Mouse (Mus musculus) fibroblast of lung, adult 2 months (primary cell): Measurements from ENCODE around the gene Gm266.
"Not testable (repeated sequence)": the region's sequence is repeated elsewhere in the genome, so short reads cannot be mapped to it uniquely, and the experiment has no call there.

Experiments
- DNase-seq: peaks from one replicate; pipeline ENCODE4 v3.0.0-alpha.2; 2011; ENCODE audit warnings: low read depth

Gene Gm266

DNA sequence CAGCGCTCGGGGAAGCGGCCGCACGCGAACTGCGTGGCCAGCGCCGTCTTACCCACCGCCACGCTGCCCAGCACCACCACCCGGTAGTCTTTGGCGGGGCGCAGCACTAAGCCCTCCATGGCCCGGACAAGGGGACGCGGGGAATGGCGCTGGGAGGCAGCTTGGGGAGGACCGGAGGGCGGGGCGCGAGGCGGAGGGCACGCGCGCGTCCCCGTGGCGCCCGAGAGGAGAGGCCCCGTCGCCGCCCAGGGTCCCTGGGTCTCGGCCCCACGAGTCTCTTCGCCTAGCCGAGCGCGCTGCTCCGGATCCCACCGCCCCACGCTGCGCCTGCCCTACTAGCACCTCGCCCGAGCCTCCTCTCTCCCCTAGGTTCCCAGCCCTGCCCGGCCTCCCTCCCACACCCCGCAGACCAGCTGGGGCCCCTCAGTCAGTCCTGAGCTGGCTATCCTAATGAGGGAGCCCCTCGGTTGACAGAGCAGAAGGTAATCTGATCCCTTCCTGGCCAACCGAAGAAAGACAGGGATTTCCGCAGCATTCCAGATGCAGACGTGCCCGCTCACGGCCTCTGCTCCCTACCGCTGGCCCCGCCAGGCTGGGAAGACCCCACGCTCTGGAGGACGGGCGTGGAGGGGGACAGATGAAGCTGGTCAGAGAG, at the start of gene Gm266:
Gene Gm266, minus strand, starts transcription at position 172 of the 655 bp plus-strand sequence.
- no peak for DNase-seq

DNA sequence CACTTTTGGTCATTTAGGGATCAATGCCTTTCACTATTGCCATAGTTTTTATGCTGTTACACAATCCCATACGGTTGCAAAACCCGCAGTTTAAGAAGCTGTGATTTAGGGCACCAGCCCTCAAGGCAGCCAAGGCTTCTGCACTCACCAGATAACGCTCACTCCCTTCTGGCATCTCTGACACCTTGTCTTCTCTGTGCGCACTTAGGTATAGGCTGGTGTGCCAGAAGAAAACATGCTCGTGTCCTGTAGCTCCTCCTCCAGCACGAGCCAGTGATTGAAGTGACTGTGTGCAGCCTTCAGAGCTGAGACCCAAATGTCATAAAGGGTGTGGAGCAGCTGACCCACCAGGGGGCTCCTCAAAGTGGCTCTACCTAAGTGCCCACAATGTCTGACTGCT, 49.7 kb upstream of the Gm266 start:
- no peak for DNase-seq

DNA sequence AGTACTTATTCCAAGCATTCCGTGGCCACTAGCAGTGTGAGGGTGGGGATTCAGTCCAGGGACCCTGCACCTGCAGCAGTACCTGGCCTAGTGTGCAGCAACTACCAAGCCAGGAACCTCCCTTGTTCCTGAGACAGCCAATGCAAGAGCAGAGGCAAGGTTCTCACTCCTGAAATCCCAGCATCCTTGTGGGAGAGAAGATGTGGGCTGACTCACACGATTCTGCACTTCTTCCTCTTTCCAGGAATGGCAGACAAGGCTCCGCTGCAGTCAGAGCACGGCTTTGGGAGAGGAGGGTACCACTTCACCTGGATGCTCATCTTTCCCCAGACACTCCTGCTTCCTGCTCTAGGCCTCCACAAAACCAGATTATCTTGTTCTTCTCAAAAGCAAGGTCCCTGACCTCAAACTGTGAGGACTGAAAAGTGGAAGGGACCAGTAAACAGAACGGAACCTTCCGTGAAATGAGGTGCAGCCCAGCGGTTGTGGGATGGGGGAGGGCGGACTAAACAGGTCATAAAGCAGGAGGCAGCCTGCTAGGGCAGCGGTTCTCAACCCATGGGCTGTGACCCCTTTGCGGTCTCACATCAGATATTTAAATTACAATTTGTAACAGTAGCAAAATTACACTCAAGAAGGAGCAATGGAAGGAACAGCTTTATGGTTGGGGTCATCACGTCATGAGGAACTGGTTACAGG, 47.6 kb upstream of the Gm266 start:
- DNase-seq, result no peak

DNA sequence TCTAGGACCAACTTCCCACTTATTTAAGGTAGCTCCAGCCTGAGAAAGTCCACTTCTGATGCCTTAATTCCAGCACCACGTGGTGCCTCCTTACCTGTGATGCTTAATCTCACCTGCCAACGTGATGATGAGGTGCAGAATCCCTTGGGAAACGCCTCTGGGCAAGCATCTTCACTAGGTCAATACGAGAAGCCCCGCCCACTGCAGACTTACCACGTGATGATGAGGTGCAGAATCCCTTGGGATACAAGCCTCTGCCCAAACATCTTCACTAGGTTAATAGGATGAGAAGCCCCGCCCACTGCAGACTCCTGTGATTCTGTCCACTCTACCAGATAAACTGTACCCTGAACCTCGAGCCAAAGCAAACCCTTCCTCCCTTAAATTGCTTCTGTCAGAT, 43.6 kb upstream of the Gm266 start:
- DNase-seq, result no peak

DNA sequence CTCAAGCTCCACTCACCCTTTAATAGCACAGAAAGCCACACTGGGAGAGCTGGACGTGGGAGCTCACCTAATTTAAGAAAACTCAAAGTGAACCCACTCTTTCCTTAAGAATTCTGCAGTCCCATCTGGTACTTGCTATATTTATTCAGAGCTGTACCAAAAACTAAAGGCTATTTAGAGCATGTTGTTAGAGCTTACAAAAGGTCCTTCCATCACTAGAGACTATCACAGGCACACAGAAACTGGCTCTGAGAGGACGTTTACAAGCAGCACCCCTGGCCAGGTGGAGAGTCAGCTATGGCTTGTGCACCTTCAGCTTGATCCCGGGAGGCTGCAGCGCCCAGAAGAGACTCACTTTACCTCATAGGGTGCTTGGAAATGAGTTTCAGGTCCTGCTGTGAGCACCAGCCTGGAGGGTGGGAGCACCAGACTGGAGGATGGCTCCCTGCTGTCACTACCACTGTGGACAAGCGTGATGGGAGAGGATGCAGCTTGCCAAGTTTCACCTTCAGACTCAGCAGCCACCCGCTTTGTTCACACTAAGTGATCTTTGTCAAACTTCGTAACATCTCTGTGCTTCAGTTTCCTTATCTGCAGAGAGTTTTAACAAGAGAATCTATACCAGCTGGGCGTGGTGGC, 42.1 kb upstream of the Gm266 start:
- DNase-seq, result no peak

DNA sequence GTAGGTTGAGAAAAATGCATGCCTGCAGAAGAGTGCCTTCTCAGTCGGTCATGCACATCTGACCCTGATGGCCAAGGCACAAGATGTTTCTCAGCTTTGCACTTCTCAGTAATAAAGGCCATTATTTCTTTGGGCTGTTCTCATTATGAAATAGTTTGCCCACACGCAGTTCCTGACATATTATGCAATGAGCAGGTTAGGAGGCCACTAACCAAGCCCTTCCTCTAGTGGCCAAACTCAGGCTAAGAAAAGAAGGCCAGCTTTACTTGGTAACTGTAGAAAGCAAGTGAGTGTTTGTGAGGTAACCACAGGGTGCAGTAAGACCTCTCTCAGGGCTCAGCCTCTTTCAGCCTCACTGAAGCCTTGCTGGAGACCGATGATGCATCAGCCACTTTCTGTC, 39.3 kb upstream of the Gm266 start:
- no peak for DNase-seq

DNA sequence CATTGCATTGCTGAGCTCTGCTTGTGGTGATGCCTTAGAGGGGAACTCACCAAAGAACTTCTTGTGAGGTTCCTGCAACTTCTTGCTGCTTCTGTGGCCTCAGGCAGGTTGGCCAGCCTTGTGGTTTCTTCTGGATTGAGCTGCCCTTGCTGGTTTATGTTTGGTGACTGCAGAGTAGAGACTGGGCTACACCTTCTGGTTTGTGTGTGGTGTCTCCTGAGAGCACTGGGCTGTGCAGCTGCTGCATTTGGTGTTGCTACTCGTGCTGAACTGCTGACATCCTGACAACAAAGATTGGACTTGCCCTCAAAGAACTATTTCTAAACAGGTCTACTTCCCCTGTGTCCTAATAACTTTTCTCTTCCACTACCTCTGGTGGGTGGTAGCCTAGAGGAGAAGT, 38.8 kb upstream of the Gm266 start:
- DNase-seq, result no peak

DNA sequence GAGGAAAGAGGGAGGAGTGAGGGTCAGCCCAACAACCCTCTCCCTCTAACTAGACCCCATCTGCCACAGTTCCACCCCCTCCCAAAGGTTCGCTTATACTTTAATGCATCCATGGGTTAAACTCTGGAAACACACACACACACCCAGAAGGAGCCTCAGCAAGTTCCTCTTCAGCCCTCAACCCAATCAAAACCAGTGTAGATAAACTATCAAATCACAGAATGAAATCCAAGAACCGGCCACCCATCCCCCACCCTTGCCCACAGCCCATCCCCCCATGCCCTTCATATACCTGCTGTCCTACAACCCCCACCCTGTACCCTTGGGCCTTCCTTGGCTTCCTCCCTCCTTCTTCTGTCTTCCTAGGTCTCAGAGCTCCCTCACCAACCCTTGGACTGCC, 35.4 kb upstream of the Gm266 start:
- no peak for DNase-seq

DNA sequence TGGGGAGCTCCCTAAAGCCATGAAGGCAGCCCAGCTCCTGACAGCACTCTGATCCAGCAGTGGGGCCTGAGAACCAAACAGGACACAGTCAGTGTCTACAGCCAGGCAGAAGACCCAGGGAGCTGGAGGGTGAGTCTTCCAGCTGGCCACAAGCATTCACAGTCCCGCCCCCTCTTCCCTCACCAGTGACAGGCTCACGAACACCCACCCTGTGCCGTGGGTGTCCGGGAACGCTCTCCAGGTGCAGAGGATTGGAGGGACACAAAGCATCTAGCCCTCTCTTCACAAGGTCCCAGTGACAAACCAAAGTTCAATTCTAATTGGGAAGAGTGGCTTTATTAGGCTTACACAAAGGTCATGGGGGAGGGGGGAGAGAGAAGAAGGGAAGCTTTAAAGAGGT, 34.2 kb upstream of the Gm266 start:
- DNase-seq, result no peak

DNA sequence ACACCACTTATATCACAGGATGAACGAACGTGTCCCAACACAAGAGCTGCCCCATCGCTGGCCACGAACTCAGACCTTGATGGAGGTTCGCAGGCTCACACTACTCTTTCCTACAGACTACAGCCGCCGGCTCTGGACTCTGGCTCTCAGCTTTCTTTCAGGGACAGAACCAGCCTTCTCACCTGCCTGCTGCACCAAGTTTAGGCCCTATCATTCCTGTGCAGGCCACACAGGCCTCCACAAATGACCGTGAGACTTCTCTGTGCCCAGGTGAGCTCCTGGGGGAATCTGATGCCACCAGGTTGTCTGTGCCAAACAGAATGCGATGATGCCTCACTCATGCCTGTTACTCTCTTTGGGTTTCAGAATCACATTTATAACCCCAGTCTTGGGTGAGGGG, 32.8 kb upstream of the Gm266 start:
- no peak for DNase-seq

DNA sequence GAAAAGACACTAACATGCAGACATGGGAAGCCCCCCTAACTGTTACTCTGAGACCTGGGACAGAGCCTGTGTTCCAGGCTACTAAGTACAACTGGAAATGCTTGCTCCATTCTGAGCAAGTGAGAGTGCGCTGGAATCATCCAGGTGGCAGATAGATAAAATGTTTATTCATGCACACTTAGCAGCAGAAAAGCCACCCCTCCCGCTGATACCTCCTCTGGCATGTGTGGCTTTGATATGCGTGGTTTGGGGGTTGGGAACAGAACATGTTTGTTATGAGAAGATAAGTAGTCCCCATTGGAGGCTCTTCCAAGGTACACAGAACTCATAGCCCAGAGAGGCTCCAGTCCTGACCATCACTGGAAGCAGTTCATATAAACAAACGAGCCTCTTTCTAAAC, 32.3 kb upstream of the Gm266 start:
- no peak for DNase-seq

DNA sequence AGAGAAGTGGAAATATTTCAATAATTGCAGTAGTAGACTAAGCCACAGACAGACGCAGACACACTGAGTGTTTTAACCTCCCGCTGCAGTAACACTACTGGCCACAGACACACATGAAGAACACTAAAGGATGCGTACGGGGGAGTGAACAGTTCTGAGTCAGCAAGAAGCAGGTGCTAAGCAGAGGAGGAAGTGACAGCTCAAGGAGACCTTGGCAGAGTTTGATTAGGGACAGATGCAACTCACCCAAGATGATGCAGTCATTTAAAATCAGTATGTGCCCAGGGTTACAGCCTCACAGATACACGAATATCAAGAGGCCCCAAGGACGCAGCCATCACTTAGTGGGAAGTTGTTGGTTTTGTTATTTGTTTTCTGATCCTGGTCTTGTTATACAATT, 31.2 kb upstream of the Gm266 start:
- no peak for DNase-seq

DNA sequence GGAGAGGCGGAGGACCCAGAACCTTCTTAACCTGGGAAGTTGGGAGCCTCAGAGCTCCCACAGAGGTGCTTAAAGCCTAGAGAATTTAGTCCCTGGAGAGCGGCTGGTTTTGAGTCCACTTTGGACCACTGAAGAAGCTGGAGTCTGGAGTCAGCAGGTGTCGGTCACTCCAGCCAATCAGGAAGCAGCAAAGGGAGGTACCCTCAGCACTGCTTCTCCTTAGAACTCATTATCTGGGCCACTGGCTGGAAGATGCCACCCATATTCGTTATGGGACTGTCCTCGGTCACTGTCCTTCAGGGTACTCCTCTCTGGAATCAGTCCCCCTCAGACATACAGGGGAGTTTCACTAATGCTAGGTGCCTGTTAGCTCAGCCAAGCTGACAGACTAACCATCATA, 30.3 kb upstream of the Gm266 start:
- no peak for DNase-seq

DNA sequence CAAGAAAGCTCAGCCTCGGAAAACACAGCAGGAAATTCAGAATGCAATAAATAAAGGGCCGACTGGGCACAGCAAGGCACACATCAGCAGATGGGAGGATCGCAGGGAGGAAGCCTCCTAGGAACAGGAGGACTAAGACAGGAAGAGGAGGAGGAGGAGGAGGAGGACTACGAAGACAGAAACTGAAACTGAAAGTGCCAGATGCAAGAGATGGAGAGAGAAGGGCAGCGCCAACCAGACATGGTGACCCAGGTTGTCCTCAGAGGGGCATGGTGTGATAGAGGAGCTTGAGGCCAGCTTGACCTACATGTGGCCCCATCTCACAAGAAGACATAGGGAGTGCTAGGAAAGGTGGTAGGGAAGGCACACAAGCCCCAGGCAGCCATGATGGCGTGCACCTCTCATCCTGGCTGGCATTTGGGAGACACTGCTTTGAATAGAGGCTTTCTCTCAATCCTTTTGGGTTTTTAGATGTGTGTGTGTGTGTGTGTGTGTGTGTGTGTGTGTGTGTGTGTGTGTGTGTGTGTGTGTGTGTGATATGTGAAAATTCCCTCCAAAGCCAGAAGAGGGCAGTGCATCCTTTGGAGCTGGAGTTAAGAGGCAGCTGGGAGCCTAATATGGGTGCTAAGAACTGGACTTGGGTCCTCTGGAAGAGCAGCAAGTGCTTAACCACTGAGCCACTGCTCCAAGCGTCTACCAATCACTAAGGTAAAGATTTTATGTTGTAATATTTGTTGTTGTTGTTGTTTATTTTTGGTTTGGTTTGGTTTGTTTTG, 29.4 kb upstream of the Gm266 start:
- DNase-seq, result no peak

DNA sequence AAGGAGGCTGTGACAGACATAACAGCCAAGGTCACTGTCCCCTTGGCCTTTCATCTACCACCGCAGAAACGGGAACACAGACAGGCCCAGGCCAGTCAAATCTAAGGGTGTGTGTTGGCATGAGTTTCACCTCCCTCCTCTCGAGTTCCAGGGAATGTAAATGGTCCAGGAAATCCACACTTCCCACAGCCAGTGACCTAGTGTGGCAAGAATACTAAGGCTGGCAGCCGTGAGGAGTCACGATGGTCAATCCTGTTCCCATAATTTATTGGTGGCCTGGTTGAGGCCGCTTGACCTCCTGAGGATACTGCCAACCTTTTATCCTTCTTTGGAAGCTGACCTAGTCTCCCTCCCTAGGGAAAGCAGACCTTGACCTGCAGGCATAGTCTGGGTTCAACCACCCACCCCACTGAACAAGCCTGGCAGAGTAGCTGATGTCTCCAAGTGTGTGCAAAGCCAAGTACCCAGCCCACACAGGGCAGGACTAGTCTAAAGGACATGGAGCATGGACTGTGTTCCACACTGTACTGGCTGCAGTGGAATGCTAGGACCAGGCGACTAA, 28.7 kb upstream of the Gm266 start:
- DNase-seq, result no peak

DNA sequence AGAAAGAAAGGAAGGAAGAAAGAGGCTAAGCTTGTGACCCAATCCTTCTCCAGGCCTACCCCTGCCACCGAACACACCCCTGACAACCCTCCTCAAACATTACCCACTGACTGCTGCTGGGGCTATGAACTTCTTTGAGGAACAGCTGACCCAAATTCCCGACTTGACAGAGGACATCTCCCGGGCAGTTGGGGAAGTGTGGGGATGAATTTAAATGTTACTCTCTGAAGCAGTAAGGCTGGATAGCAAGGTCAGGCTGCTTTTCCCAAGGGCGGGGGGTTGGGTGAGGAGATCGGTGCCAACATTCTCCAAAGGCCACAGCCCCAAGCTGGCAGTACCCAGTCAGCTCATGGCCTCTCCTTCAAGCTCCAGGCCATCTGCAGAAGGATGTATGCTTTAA, 28.1 kb upstream of the Gm266 start:
- no peak for DNase-seq

DNA sequence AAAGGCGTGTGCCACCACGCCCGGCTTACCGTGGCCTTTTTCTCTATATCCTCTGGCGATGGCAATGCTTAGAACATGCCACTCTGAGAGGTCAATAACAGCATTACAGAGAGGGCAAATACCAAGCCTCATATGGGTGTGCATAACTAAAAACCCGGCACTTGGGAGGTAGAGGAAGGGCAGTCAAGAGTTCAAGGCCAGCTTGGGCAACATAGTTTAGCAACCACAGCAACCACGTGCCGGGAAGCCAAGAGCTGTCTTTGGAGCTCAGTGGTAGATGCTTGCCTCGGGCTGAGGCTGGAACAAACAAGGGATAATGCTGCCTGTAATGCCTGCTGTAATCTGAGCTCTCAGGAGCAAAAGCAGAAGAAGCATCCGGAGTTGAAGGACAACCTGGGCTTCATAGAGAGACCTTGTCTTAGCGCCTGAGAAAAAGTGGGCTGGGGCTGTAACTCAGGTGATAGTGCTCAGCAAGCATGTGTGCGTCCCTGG, 27.0 kb upstream of the Gm266 start:
- no peak for DNase-seq

DNA sequence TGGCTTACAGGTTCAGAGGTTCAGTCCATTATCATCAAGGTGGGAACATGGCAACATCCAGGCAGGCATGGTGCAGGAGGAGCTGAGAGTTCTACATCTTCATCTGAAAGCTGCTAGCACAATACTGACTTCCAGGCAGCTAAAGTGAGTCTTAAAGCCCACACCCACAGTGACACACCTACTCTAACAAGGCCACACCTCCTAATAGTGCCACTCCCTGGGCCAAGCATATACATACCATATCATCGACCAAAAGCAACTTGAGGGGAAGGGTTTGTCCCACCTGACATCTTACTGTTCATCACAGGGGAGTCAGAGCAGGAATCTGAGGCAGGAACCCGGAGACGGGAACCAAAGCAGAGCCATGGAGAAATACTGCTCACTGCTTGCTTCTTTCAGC, 22.8 kb upstream of the Gm266 start:
- DNase-seq, result not testable (repeated sequence)

DNA sequence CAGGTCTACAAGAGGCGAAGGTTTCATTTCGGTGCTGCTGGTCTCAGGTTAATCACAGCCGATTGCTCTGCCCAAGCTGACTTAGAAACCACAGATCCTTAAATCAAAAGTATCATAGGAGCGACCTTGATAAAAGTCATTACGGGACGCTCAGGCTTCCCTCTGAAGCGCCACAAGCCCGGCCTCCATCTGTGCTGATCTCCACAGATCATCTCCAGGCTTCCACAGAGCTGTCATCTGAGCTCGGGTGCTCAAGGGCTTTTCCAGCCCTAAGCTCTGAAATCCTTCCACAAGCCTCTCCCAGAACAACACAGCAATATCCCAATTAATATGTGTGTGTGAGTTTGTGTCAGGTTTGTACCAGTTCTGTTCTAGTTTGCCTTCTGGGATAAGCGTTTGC, 22.3 kb upstream of the Gm266 start:
- DNase-seq, result no peak

DNA sequence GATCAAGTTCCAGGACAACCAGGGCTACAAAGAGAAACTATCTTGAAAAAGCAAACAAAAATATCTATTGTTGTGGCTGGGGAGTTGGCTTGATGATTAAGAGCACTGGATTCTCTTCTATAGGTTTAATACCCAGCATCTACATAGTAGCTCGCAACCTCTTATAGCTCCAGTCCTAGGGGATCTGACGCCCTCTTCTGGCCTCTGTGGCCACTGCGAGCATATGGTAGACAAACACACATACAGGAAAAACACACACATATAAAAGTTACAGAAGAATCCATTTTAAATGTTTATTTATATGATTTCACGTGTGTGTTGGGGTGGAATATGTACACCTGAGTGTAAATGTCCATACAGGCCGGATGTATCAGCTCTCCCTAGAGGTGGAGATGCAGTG, 21.4 kb upstream of the Gm266 start:
- no peak for DNase-seq

DNA sequence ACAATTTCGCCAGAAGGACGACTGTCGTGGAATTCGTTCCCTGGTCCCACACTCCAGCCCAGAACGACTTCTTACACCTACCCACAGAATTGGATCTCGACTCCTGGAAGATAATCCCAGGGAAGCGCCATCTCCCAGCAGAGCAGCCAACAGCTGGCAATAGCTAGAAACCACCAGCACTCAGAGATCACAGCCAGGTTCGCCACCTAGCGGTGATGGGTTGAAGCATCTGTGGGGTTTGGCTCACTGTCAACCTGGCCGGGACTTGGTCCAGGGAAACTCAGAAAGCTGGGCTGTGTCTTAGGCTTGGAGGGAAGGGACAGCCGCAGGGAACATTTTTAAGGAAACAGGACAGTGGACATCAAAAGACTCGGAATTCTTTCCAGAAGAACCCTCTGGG, 19.3 kb upstream of the Gm266 start:
- peak; percentile 82 for DNase-seq

DNA sequence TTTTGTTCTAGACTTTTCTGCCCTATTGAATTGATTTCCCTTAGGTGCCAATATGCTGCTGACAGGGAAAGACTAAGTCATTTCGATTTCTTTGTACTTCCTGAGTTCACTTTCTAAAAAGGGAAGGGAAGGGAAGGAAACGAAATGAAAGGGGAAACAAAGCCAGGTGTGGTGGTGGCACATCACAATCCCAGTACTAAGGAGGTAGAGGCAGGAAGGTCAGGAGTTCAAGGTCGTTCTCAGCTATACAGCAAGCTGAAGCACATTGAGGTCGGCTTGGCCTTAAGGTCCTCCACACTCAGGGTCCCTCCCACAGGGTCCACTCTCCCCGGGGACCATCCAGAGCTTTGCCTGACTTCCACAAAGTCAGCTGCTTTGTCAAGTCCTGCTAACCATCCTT, 17.9 kb upstream of the Gm266 start:
- no peak for DNase-seq
